Mouse (Mus musculus) embryonic stem cell, embryonic (primary cell): ENCODE data around the gene Zfp106.
"Not testable (repeated sequence)": the region's sequence is repeated elsewhere in the genome, so short reads cannot be mapped to it uniquely, and the experiment has no call there.

Source experiments
- CTCF ChIA-PET, 4 experiments: fragments of 300-600 bp in 2 of 4; fragments of 350-600 bp in 2 of 4; sonication (Branson Sonifier 250); formaldehyde crosslinking; loops; one replicate each; lab custom pipeline; 2022; ENCODE audit warnings: inconsistent platforms in 2 of 4; lab: Charles Lee
- POLR2A ChIA-PET, 4 experiments: fragments of 300-600 bp in 2 of 4; fragments of 350-600 bp in 2 of 4; sonication (Branson Sonifier 250); formaldehyde crosslinking; loops; one replicate each; lab custom pipeline; 2022; ENCODE audit warnings: antibody characterized with exemption in 4 of 4, inconsistent platforms in 1 of 4; lab: Charles Lee

Zfp106 gene

GRCm38 (mm10) chr2:120563235-120563990 is at the start of gene Zfp106:
Zfp106 (minus strand) TSS chr2:120563843.
- ChIA-PET POLR2A (interaction anchor here (0.6 to 5.0 kb wide), 47 partner anchors 9 to 577 kb away, joined by 3 to 61 read pairs (median 4); partner anchors contain the start of genes Haus2 (in 2 of the 4), Lrrc57 (in 2 of the 4), Adal (in 1 of the 4) and Ganc (in 1 of the 4)), CTCF (interaction anchor here in 2 of 4 experiments (1.1 to 3.9 kb wide), 2 partner anchors 85 kb away, joined by 3 to 10 read pairs; no protein-coding TSS in a partner anchor)

- CTCF ChIA-PET = interaction anchor here in 2 of 4 experiments (0.6 to 2.7 kb wide), 3 partner anchors 102 to 868 kb away, joined by 3 to 9 read pairs (median 5); no protein-coding TSS in a partner anchor
- POLR2A ChIA-PET = interaction anchor here (0.5 to 5.3 kb wide), 72 partner anchors 9 to 826 kb away, joined by 3 to 44 read pairs (median 4); partner anchors contain the start of genes Stard9 (in 3 of the 4), Ttbk2 (in 2 of the 4), Vps39 (in 2 of the 4) and Zfp106 (in 2 of the 4)
Measured at GRCm38 (mm10) chr2:120608830-120609723, 45.4 kb upstream of the Zfp106 start, which contains the start of the genes Haus2 and Lrrc57. Haus2 (plus strand) TSS chr2:120609383. Lrrc57 (minus strand) TSS chr2:120609520.

GRCm38 (mm10) chr2:120606021-120606690 is 42.5 kb upstream of the Zfp106 start:
- POLR2A ChIA-PET = interaction anchor here in 2 of 4 experiments (0.8 to 5.3 kb wide), 4 partner anchors 10 to 15 kb away, joined by 3 to 44 read pairs (median 5); no protein-coding TSS in a partner anchor
- CTCF ChIA-PET = interaction anchor here in 2 of 4 experiments (0.6 to 1.4 kb wide), 2 partner anchors 128 to 1871 kb away, joined by 3 to 5 read pairs; no protein-coding TSS in a partner anchor

- ChIA-PET POLR2A (interaction anchor here in 1 of 4 experiments (1.7 to 2.8 kb wide), 2 partner anchors 9 to 11 kb away, joined by 4 to 15 read pairs; partner anchors contain the start of genes Haus2 and Lrrc57), CTCF (no interaction called here)
Measured at GRCm38 (mm10) chr2:120599506-120599905, 35.9 kb upstream of the Zfp106 start.

GRCm38 (mm10) chr2:120597734-120598133 is 34.1 kb upstream of the Zfp106 start:
- POLR2A ChIA-PET = interaction anchor here in 1 of 4 experiments (2.8 kb wide), 1 partner anchor 11 kb away, joined by 15 read pairs; the partner anchor contains the start of genes Haus2 and Lrrc57

GRCm38 (mm10) chr2:120592227-120592626 is 28.6 kb upstream of the Zfp106 start:
- ChIA-PET CTCF (interaction anchor here in 1 of 4 experiments (0.7 kb wide), 1 partner anchor 408 kb away, joined by 7 read pairs; no protein-coding TSS in a partner anchor), POLR2A (interaction anchor here in 2 of 4 experiments (0.7 to 4.6 kb wide), 6 partner anchors 9 to 415 kb away, joined by 3 to 44 read pairs (median 8); partner anchors contain the start of genes Haus2 (in 2 of the 2), Lrrc57 (in 2 of the 2) and Zfp106 (in 1 of the 2))

More at GRCm38 (mm10) chr2:120597734-120598133, 34.1 kb upstream of the Zfp106 start:
- CTCF ChIA-PET = interaction anchor here in 1 of 4 experiments (0.6 kb wide), 1 partner anchor 425 kb away, joined by 3 read pairs; no protein-coding TSS in a partner anchor

- ChIA-PET CTCF (no interaction called here), POLR2A (interaction anchor here in 3 of 4 experiments (0.5 to 4.6 kb wide), 6 partner anchors 17 to 359 kb away, joined by 3 to 44 read pairs (median 6); partner anchors contain the start of genes Haus2 (in 2 of the 3), Lrrc57 (in 2 of the 3) and Snap23 (in 1 of the 3))
Measured at GRCm38 (mm10) chr2:120589759-120590158, 26.1 kb upstream of the Zfp106 start.

GRCm38 (mm10) chr2:120578286-120578685 is 14.6 kb upstream of the Zfp106 start:
- ChIA-PET POLR2A (interaction anchor here in 2 of 4 experiments (1.0 to 1.8 kb wide), 4 partner anchors 10 to 14 kb away, joined by 3 to 8 read pairs (median 4); partner anchors contain the start of genes Snap23 (in 2 of the 2) and Zfp106 (in 1 of the 2)), CTCF (no interaction called here)

- POLR2A ChIA-PET = interaction anchor here in 3 of 4 experiments (0.7 to 2.6 kb wide), 7 partner anchors 9 to 49 kb away, joined by 3 to 15 read pairs (median 4); partner anchors contain the start of genes Zfp106 (in 3 of the 3) and Snap23 (in 2 of the 3)
- CTCF ChIA-PET = interaction anchor here in 1 of 4 experiments (0.7 kb wide), 1 partner anchor 388 kb away, joined by 3 read pairs; no protein-coding TSS in a partner anchor
Measured at GRCm38 (mm10) chr2:120577799-120578198, 14.2 kb upstream of the Zfp106 start.

GRCm38 (mm10) chr2:120575978-120576377 is 12.3 kb upstream of the Zfp106 start:
- CTCF ChIA-PET = no interaction called here
- POLR2A ChIA-PET = interaction anchor here in 2 of 4 experiments (0.9 to 2.6 kb wide), 2 partner anchors 12 to 13 kb away, joined by 3 to 15 read pairs; partner anchors contain the start of gene Zfp106 (in 2 of the 2)

- ChIA-PET POLR2A (interaction anchor here in 2 of 4 experiments (0.9 to 2.8 kb wide), 3 partner anchors 11 to 12 kb away, joined by 3 to 15 read pairs (median 9); partner anchors contain the start of gene Zfp106 (in 2 of the 2)), CTCF (no interaction called here)
Measured at GRCm38 (mm10) chr2:120575121-120575520, 11.5 kb upstream of the Zfp106 start.

GRCm38 (mm10) chr2:120572161-120572560 is 8.5 kb upstream of the Zfp106 start:
- CTCF ChIA-PET = not testable (repeated sequence)
- POLR2A ChIA-PET = interaction anchor here in 2 of 4 experiments (0.8 to 1.8 kb wide), 3 partner anchors 10 to 101 kb away, joined by 3 read pairs; partner anchors contain the start of genes Haus2 (in 1 of the 2) and Lrrc57 (in 1 of the 2)

- ChIA-PET CTCF (interaction anchor here in 1 of 4 experiments (0.6 kb wide), 1 partner anchor 472 kb away, joined by 4 read pairs; no protein-coding TSS in a partner anchor), POLR2A (interaction anchor here in 2 of 4 experiments (0.7 to 3.0 kb wide), 5 partner anchors 9 to 100 kb away, joined by 3 to 7 read pairs (median 3); no protein-coding TSS in a partner anchor)
Measured at GRCm38 (mm10) chr2:120571081-120571480, 7.4 kb upstream of the Zfp106 start.

GRCm38 (mm10) chr2:120567798-120568320 is 4.2 kb upstream of the Zfp106 start:
- CTCF ChIA-PET = interaction anchor here in 2 of 4 experiments (0.7 to 1.0 kb wide), 2 partner anchors 20 to 89 kb away, joined by 3 to 7 read pairs; no protein-coding TSS in a partner anchor
- POLR2A ChIA-PET = interaction anchor here in 2 of 4 experiments (0.6 to 2.9 kb wide), 20 partner anchors 9 to 572 kb away, joined by 3 to 13 read pairs (median 4); partner anchors contain the start of genes Adal (in 2 of the 2), Haus2 (in 2 of the 2), Lcmt2 (in 2 of the 2) and Lrrc57 (in 2 of the 2)
